Mouse (Mus musculus) activated CD4-positive, CD25-positive, alpha-beta regulatory T cell, adult 9 weeks (primary cell): ENCODE results near the gene Trim63. TPM values are rescaled to one million over a fixed set of nuclear protein-coding genes. Genes with fewer than 3 reads are reported as not detected.

Experiments used
- polyA plus RNA-seq: library from polyadenylated mRNA; unstranded; fragments of 100-300 nt; shearing (Covaris generic); gene quantifications from one replicate; pipeline ENCODE4 v1.2.1, GENCODE M21; 2017

Gene Trim63
- not detected for polyA plus RNA-seq

DNA sequence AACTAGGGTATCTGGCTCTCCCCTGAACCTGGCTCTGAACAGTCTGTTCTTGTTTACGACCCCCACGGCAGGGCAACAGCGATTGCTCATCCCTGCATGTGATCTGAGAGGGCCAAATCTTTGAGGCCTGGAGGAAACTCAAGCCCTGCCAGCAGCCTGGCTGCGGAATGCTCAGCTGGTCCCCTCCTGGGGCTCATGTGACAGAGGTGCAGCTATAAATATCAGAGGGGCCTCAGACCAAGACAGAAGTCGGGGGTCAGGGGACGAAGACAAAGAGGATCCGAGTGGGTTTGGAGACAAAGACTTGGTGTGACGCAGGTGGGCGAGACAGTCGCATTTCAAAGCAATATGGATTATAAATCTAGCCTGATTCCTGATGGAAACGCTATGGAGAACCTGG lies at the start of gene Trim63:
Gene Trim63 (plus strand): TSS at position 245 of the 400 bp plus-strand sequence.

DNA sequence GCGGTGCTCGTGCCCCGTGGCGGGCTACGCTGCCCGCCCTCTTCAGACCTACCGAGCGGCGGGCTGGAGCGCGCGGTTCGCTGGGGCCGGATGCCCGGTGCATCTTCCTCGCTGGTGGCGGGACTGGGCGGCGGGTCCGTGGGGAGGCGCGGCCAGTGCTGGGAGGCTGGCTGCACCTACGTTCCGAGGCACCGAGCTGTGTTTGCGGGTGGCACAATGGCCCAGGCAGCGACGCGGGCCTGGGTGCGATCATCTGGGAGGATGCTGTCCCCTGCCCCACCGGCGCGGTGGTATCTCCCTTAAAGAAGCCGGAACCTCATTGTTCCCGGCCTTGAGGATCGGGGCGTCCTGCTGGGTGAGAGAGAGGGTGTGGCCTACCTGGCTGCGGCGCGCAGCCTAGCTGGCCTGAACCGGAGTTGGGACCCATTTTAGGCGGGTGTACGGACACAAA lies 27.3 kb upstream of the Trim63 start, which contains the start of gene Pdik1l:
Gene Pdik1l (minus strand): TSS at position 321 of the 451 bp plus-strand sequence.

DNA sequence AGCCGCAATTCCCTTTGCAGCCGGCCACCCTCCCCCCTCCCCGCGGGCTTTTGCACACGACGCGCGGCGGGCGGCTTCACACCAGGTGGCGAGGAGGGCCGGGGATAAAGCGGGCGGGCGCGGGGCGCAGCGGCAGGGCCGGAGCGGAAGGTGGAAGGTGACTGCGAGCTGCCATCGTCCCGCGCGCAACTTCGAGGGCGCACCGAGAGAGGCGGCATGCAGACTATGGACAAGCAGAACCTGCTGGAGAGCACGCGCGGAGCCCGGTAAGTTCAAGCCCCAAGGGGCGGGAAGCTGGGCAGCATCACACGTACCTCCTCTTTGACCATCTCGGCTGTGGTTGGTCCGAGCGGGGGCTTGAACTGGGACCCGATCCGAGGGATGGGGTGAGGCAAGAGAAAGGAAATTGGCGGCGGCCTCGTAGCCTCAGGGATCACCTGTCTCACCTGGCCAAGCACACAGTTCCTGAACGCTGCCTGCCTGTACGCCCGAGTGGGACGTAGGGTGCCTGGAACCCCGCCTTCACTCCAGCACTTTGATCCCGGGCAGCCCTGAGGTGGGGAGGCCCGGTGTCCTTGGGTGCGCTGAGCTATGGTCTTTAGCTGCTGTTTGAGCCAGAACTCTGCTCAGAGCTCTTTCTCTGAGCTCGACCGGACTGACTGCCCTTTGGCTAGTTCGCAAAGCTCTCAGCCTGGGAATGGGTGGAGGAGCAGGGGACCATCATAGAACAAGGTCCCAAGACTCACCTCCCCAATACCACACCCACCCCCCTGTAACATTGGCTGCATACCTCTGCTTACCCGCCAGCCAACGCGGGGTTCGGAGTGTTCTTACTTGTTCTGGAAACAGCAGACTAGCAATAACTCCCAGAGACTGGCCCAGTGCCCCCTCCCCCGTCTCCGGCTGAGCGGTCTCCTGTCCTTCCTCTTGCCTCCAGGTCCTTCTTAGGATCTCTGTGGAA lies 28.4 kb downstream of the Trim63 start, which contains the start of gene Slc30a2:
Gene Slc30a2 (plus strand): TSS at position 111 of the 961 bp plus-strand sequence.

Other genes starting within 250 kb of the Trim63 start
- gene Cd52, start 220.0 kb upstream of the Trim63 start, polyA plus RNA-seq, result 3,032 TPM
- 41.2 TPM for gene Ubxn11, start 212.6 kb upstream of the Trim63 start, polyA plus RNA-seq
- 1,513 TPM for gene Sh3bgrl3, start 186.3 kb upstream of the Trim63 start, polyA plus RNA-seq
- gene Cep85, start 128.0 kb upstream of the Trim63 start, polyA plus RNA-seq, result 84.8 TPM
- not detected for gene Gm7534, start 112.1 kb upstream of the Trim63 start, polyA plus RNA-seq
- gene Catsper4, start 87.7 kb upstream of the Trim63 start, polyA plus RNA-seq, result not detected
- gene Cnksr1, start 76.7 kb upstream of the Trim63 start, polyA plus RNA-seq, result 0.33 TPM
- 9.6 TPM for gene E130218I03Rik, start 71.5 kb upstream of the Trim63 start, polyA plus RNA-seq
- 16.6 TPM for gene Zfp593, start 69.5 kb upstream of the Trim63 start, polyA plus RNA-seq
- not detected for gene Gm30191, start 68.2 kb upstream of the Trim63 start, polyA plus RNA-seq
- gene Grrp1, start 61.0 kb upstream of the Trim63 start, polyA plus RNA-seq, result not detected
- gene Pdik1l, start 27.2 kb upstream of the Trim63 start, polyA plus RNA-seq, result 23.7 TPM
- 0.51 TPM for gene Slc30a2, start 28.1 kb downstream of the Trim63 start, polyA plus RNA-seq
- gene Extl1, start 68.7 kb downstream of the Trim63 start, polyA plus RNA-seq, result 1.0 TPM
- 2.3 TPM for gene Pafah2, start 81.2 kb downstream of the Trim63 start, polyA plus RNA-seq
- 107 TPM for gene Stmn1, start 153.2 kb downstream of the Trim63 start, polyA plus RNA-seq
- gene Paqr7, start 181.6 kb downstream of the Trim63 start, polyA plus RNA-seq, result 25.8 TPM
- gene Aunip, start 195.9 kb downstream of the Trim63 start, polyA plus RNA-seq, result 2.1 TPM
- gene Mtfr1l, start 220.3 kb downstream of the Trim63 start, polyA plus RNA-seq, result 95.3 TPM
- gene Selenon, start 237.0 kb downstream of the Trim63 start, polyA plus RNA-seq, result 1.7 TPM